Mouse (Mus musculus): ENCODE results near the gene Hnf1a.
A peak's percentile ranks its signal among the peaks of the same experiment; 100 is the strongest.

Gene Hnf1a

GRCm38 (mm10) chr5:114979250-114980121 lies 8.6 kb upstream of the Hnf1a start:
- peak; percentile 75 to 81 for DNase-seq (ENCODE audit: low spot score in 2 of 2)

GRCm38 (mm10) chr5:114978888-114979249 lies 8.0 kb upstream of the Hnf1a start:
- no peak for DNase-seq (ENCODE audit: low spot score in 2 of 2)

- no peak for DNase-seq (ENCODE audit: low spot score in 2 of 2)
Observed at GRCm38 (mm10) chr5:114978473-114978872, 7.6 kb upstream of the Hnf1a start.

- no peak for DNase-seq (ENCODE audit: low spot score in 2 of 2)
Observed at GRCm38 (mm10) chr5:114976935-114977334, 6.0 kb upstream of the Hnf1a start.

- DNase-seq (ENCODE audit: low spot score in 2 of 2): no peak
Observed at GRCm38 (mm10) chr5:114973131-114973530, 2.2 kb upstream of the Hnf1a start.

GRCm38 (mm10) chr5:114972201-114972600 lies 1.3 kb upstream of the Hnf1a start:
- no peak for DNase-seq (ENCODE audit: low spot score in 2 of 2)

GRCm38 (mm10) chr5:114969609-114970215 lies 1.2 kb downstream of the Hnf1a start:
- DNase-seq (ENCODE audit: low spot score in 2 of 2): no peak

- no peak for DNase-seq (ENCODE audit: low spot score in 2 of 2)
Observed at GRCm38 (mm10) chr5:114969064-114969463, 1.8 kb downstream of the Hnf1a start.

- DNase-seq (ENCODE audit: low spot score in 2 of 2): no peak
Observed at GRCm38 (mm10) chr5:114968651-114969050, 2.2 kb downstream of the Hnf1a start.

GRCm38 (mm10) chr5:114967523-114968268 lies 3.2 kb downstream of the Hnf1a start:
- DNase-seq (ENCODE audit: low spot score in 2 of 2): no peak

- peak; percentile 21 to 41 for DNase-seq (ENCODE audit: low spot score in 2 of 2)
Observed at GRCm38 (mm10) chr5:114964967-114965898, 5.7 kb downstream of the Hnf1a start.

GRCm38 (mm10) chr5:114964315-114964966 lies 6.5 kb downstream of the Hnf1a start:
- DNase-seq (ENCODE audit: low spot score in 2 of 2): no peak

- no peak for DNase-seq (ENCODE audit: low spot score in 2 of 2)
Observed at GRCm38 (mm10) chr5:114961590-114962360, 9.1 kb downstream of the Hnf1a start.

- DNase-seq (ENCODE audit: low spot score in 2 of 2): no peak
Observed at GRCm38 (mm10) chr5:114958069-114958468, 12.8 kb downstream of the Hnf1a start.

GRCm38 (mm10) chr5:114953326-114953725 lies 17.6 kb downstream of the Hnf1a start:
- DNase-seq (ENCODE audit: low spot score in 2 of 2): no peak

- DNase-seq (ENCODE audit: low spot score in 2 of 2): no peak
Observed at GRCm38 (mm10) chr5:114951279-114951880, 19.5 kb downstream of the Hnf1a start.

- DNase-seq (ENCODE audit: low spot score in 2 of 2): no peak
Observed at GRCm38 (mm10) chr5:114950669-114951068, 20.2 kb downstream of the Hnf1a start.

GRCm38 (mm10) chr5:114949812-114950211 lies 21.1 kb downstream of the Hnf1a start:
- no peak for DNase-seq (ENCODE audit: low spot score in 2 of 2)

- no peak for DNase-seq (ENCODE audit: low spot score in 2 of 2)
Observed at GRCm38 (mm10) chr5:114949316-114949715, 21.6 kb downstream of the Hnf1a start.

- no peak for DNase-seq (ENCODE audit: low spot score in 2 of 2)
Observed at GRCm38 (mm10) chr5:114948891-114949290, 22.0 kb downstream of the Hnf1a start.
